Mouse (Mus musculus) frontal cortex, adult (tissue): ENCODE measurements around the gene Diablo.

Experiments
- ATAC-seq: cut with Nextera tagmentation; 2 replicates; pipeline ENCODE4 v1.9.2; 2017; ENCODE audit warnings: mild to moderate bottlenecking, moderate library complexity, mixed read lengths; ENCODE audit not compliant: low TSS enrichment

Gene Diablo

DNA sequence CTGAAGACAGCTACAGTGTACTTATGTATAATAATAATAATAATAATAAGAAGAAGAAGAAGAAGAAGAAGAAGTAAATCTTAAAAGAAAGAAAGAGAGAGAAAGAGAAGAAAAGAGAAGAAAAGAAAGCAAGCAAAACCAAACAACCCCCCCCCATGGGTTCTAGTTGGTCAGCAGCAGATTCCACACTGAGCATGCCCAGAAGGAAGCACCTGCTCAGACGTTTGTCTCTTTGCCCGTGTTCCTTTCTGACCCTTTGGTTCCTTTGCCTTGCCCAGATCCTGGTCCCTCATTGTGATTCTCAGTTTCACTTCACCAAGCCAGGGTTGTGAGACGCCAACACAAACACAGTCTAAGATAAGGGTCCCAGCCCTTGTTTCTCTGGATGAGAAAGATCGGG is 22.0 kb downstream of the Diablo start:
- no peak for ATAC-seq

DNA sequence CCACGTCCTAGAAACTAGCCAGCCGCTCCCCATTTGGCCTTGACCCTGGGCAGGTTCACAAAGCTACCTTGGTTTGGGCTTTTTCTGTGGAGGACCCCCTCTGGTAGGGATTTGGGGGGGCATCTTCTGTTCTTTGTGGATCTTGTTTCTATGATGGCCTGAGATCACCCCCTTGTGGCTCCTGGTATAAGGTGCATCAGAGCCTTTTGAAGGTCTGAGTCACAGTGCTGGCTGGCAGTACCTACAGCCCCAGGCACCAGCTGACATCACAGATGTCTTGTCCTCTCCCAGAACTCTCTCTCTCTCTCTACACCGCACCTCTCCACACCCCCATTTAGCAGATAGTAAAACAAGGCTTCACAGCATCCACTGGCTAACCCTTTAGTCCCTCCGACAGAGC is 24.3 kb downstream of the Diablo start:
- peak; percentile 83 for ATAC-seq

DNA sequence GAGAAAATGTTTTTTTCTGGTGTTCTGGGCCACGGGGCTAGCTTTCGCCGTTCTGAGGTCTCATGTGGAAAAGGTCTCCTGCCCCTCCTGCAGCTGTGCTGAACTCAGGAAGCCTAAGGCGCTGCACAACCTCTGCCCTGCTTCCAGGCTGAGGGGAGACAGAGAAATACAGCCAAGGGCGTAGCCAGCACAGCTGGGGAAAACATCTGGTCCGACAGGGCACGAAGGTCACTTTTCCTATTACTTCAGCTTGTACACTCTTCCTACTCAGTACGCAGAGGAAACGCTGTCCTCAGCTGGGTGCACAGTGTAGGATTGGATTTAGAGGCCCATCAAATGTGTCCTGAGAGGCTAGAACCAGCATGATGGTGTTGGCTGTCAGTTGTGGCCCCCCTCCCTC is 34.0 kb downstream of the Diablo start:
- ATAC-seq: no peak

DNA sequence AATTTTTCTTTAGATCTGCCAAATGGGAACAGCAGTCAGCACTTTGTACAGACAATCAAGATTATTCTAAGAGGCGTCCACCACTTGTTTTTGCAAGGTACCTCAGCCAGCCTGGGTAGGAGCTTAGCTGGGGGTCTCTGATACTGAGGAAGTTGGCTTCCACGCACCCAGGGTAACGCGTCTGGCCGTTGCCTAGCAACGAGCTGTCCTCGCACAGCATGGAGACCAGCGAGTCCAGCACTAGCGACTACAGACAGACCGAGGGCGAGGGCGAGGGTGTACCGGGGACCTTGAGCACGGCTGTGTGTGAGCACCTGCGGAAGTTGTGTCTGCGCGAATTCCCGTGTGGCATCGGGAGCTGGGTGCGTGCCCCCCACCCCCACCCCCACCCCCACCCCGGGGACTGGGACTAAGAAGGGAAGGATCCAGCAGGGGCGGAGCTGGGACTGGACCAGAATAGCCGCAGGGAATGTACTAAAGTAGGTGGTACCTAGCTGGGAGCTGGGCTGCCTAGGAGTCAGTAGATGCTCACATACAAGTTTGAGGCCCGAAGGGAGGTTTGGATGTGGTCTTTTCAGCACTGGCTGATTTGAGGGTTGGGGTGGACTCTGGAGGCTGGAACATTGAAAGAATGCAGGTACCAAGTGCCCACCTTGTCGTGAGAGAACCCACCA is 34.7 kb downstream of the Diablo start, which contains the start of the genes Lrrc43 and Il31:
Gene Lrrc43, plus strand, starts transcription at position 194 of the 674 bp plus-strand sequence.
Gene Il31, minus strand, starts transcription at position 378 of the 674 bp plus-strand sequence.
- no peak for ATAC-seq

DNA sequence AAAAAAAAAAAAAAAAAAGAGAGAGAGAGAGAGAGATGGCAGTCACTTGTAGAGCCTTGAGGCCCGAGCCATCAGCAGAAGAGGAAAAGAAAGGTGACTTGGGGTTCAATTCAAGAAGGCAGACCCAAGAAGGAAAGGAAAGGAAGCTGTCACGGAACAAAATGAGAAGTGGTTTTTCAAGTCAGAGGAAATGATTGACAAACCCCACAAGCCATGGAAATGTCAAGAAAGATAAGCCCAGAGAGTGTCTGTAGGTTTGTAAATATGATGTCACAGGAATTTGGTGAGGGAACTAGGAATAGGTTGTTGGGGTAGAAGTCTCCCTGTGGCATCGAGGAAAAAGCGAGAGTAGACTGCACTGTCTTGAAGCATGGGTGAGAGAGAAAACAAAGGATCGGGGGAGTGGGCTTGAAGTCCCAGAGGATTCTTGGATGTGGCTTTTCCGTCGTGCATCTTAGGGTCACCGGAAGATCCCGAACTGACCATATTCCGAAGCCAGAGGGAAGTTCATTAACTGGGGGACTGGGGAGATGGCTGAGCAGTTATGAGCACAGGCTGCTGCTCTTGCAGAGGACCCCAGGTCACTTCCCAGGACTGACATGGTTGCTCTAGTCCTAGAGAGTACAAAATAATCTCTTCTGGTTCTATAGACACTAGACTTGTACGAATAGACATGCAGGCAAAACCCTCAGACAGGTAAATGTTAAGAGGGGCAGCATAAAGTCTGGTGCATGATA is 36.1 kb downstream of the Diablo start:
- ATAC-seq: no peak

DNA sequence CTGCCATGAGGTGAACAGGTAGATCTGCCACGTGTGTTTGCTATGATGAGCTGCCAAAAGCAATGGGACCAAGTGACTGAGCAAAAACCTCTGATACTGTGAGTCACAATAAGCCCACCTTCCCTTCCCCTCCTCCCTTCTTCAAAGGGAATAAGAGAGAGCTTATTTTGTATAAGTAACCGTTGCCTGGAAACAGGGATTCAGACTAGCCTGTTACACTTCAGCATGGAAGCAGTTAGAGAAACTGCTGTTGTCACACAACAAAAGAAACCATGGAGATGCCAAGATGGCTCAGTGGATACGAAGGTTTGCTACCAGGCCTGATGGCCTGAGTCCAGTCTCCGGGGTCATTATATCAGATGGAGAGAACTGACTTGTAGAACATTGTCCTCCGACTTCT is 50.2 kb downstream of the Diablo start:
- no peak for ATAC-seq

DNA sequence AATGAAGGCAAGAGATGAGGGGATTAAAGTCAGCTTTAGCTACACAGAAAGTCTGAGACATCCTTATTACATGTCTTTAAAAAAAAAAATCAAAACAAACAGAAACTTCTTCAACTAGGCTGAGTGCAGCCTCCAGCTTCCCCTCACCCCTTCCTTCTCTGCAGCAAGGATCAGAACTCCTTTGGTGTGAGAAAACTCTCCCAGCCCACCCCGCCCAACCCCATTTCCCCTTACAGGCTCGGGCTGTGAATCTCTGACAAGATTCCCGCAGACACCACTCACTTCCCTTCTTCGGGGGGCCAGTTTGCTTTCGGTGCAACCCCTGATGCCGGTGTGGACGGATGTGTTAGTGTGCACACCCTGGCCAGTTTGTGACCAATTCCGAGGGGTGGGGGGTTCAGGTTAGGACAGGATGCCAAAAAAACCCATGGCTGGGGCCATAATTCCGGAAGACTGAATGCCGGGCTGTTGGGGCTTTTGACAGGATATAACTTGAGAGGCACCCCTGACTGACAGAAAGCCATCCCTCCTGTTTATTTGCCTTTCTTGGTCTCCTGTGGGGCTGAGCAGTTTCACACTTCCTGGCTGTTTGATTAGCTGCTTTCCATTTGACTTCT is 53.1 kb downstream of the Diablo start:
- ATAC-seq: no peak

DNA sequence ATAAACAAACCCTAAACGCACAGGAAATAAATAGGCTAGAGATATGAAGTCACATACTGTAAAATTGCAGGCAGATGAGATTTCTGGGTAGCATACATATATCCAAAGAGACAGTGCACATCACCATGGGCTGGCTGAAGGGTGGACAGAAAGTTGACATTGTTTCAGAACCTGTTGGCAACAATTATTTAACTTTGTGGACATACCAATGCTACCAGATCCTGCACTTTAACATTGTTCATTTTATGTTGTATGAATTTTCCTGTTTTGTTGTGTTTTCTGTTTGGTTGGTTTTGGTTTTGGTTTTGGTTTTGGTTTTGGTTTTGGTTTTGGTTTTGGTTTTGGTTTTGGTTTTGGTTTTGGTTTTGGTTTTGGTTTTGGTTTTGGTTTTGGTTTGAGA is 59.3 kb downstream of the Diablo start:
- no peak for ATAC-seq

DNA sequence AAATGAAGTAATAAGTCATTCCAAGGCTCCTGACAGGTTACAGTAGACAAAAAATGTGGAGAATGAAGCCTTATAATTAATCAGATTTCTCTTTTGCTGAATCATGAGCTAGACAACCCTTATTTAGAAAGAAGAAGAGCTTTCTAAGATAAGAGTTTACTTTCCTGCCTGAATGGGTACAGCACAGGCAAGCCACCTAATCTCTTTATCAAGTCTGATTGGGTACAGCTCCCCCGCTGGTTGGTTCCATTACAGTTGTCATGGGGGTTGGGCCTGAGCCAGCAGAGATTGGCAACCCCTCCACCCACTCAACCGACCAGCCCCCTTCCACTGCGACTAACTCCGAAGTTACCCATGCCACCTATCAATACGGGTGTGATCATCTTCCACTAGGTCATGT is 62.6 kb downstream of the Diablo start:
- no peak for ATAC-seq
